Mouse (Mus musculus) bone marrow, adult 2 months (tissue): ENCODE measurements around the gene Traf4.

ENCODE experiments used
- CTCF ChIP-seq: fragments of 200-500 bp; IDR thresholded peaks from 2 replicates; pipeline ENCODE4 v1.5.1; 2011; ENCODE audit warnings: low read length, control low read depth; ENCODE audit not compliant: control insufficient read depth, insufficient read depth
- POLR2A ChIP-seq: fragments of 200-500 bp; IDR thresholded peaks from 2 replicates; pipeline ENCODE4 v1.6.1; 2011; ENCODE audit warnings: low read depth, mild to moderate bottlenecking, control low read depth, low read length, borderline replicate concordance; ENCODE audit not compliant: control insufficient read depth

DNA sequence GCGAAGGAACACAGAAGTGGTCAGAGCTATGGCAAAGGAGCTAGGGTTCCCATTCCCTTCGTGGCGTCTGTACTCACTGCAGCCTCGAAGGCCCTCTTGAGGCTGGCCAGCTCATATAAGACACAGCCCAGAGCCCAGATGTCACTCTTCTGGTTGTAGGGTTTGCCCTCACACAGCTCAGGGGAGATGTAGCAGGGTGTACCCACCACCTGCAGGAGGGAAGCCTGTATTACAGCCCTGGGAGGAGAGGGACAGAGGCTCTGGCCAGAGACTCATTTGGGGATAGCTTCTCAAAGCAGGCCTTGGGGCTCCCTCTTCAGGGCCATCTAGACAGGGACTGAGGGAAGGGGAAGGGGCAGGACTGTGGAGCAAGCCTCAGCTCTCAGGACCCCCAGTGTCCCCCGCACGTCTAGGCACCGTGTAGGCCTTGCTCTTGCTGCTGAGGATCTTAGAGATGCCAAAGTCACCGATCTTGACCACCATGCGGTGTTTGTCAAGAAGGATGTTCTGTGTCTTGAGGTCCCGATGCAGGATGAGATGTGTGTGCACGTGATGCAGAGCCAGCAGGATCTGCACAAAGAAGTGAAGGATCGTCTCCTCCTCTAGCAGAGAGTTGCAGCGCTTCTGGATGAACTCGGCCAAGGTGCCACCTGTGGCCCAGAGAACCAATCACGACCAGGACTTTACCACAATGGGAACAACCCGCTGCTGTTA, 6.8 kb upstream of the Traf4 start:
- TF ChIP-seq CTCF (no peak), POLR2A (no peak)
